Mouse (Mus musculus) G1E (cell line): ENCODE results near the gene B3galnt1. TPM values are rescaled to one million over a fixed set of nuclear protein-coding genes. Genes with fewer than 3 reads are reported as not detected.
"Not testable (repeated sequence)": the region's sequence is repeated elsewhere in the genome, so short reads cannot be mapped to it uniquely, and the experiment has no call there.

Experiments
- ATAC-seq: 2 replicates; pipeline ENCODE4 v1.8.0; 2016; ENCODE audit warnings: mild to moderate bottlenecking; ENCODE audit not compliant: insufficient number of reproducible peaks, poor library complexity, low FRiP score, severe bottlenecking; ENCODE audit errors: extremely low read depth
- DNase-seq: peaks from one replicate; pipeline ENCODE4 v3.0.0; 2012; ENCODE audit warnings: low spot score
- H3K27me3 ChIP-seq: 2 replicates; pipeline ENCODE4 v1.6.1; 2012; ENCODE audit warnings: mild to moderate bottlenecking, low read length, inconsistent platforms; ENCODE audit not compliant: insufficient read depth
- H3K36me3 ChIP-seq: replicated peaks from 2 replicates; pipeline ENCODE3; 2012; ENCODE audit warnings: mild to moderate bottlenecking, inconsistent platforms
- H3K4me1 ChIP-seq: 2 replicates; pipeline ENCODE4 v1.6.1; 2012; ENCODE audit warnings: low read depth, low read length, inconsistent platforms, mixed read lengths; ENCODE audit not compliant: insufficient read depth
- H3K4me3 ChIP-seq: 2 replicates; pipeline ENCODE4 v1.5.1; 2012; ENCODE audit warnings: low read depth, mild to moderate bottlenecking, inconsistent platforms, low read length, moderate library complexity, mixed read lengths
- H3K9me3 ChIP-seq: replicated peaks from 2 replicates; pipeline ENCODE4 v1.6.1; 2012; ENCODE audit warnings: inconsistent platforms
- CTCF ChIP-seq: IDR thresholded peaks from 2 replicates; pipeline ENCODE4 v1.5.1; 2012; ENCODE audit warnings: low read depth, low read length, inconsistent platforms, mixed read lengths
- GATA1 ChIP-seq: IDR thresholded peaks from 2 replicates; pipeline ENCODE4 v1.6.1; 2012; ENCODE audit warnings: borderline replicate concordance, low read length, inconsistent platforms, mixed read lengths
- GATA2 ChIP-seq: IDR thresholded peaks from 2 replicates; pipeline ENCODE4 v1.6.1; 2012; ENCODE audit warnings: low read depth, low read length, inconsistent platforms, borderline replicate concordance
- POLR2AphosphoS5 ChIP-seq: IDR thresholded peaks from 2 replicates; pipeline ENCODE4 v1.6.1; 2012; ENCODE audit warnings: low read depth, low read length, inconsistent platforms; ENCODE audit not compliant: insufficient replicate concordance
- TAL1 ChIP-seq: conservative IDR thresholded peaks from 2 replicates; pipeline ENCODE4 v1.6.1; 2012; ENCODE audit warnings: low read depth, low read length, inconsistent platforms, mixed read lengths
- polyA plus RNA-seq: library from polyadenylated mRNA; stranded (reverse); fragments of >175 nt; gene quantifications from 2 replicates; pipeline ENCODE4 v1.2.3, GENCODE M21; 2012
- total RNA-seq, 2 experiments: library from RNA; stranded (forward) in 1 of 2; stranded (reverse) in 1 of 2; fragments of 200-1000 nt in 1 of 2; fragments of >200 nt in 1 of 2; fragmentation: Nextera tagmentation in 1 of 2; gene quantifications; 2 replicates each; pipeline ENCODE4 v1.2.3; 2014 to 2017

The B3galnt1 gene
- total and polyA plus RNA-seq, 3 experiments, result not detected

DNA sequence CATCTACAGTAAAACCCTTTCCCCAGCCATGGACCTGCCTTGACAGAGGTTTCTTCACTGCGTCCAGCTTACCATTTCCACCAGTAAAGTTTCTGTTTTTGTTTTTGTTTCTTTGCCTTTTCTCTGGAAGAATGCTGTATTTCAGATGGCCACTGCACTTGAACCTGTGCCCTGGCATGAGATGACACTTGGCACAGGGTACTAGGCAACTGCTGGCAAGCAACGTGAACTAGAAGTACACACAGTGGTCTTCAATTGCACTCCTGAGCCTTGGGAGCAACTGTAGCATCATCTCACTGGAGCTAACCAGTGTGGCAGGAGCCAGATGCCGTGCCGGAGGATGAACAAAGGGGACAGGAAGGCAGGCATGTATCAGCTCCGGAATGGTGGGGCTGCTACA, 26.2 kb downstream of the B3galnt1 start:
- Histone ChIP-seq H3K9me3 (no peaks in the 10 kb centered on the region), H3K4me1 (no peaks in the 10 kb centered on the region), H3K4me3 (no peak overlapping the region), H3K36me3 (no peaks in the 10 kb centered on the region), H3K27me3 (no peaks in the 10 kb centered on the region)
- ATAC-seq, result no peak
- TF ChIP-seq POLR2AphosphoS5 (no peak), GATA2 (no peak), TAL1 (no peak), GATA1 (no peak), CTCF (no peak)
- no peak for DNase-seq

DNA sequence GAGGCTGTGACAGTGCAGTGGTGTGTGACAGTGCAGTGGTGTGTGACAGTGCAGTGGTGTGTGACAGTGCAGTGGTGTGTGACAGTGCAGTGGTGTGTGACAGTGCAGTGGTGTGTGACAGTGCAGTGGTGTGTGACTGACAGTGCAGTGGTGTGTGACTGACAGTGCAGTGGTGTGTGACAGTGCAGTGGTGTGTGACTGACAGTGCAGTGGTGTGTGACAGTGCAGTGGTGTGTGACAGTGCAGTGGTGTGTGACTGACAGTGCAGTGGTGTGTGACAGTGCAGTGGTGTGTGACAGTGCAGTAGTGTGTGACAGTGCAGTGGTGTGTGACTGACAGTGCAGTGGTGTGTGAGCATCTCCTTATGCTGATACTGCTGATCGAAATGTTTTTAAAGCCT, 33.2 kb downstream of the B3galnt1 start:
- not testable (repeated sequence) for H3K4me3 ChIP-seq, H3K9me3 ChIP-seq, H3K27me3 ChIP-seq, DNase-seq, H3K4me1 ChIP-seq, H3K36me3 ChIP-seq, ATAC-seq

DNA sequence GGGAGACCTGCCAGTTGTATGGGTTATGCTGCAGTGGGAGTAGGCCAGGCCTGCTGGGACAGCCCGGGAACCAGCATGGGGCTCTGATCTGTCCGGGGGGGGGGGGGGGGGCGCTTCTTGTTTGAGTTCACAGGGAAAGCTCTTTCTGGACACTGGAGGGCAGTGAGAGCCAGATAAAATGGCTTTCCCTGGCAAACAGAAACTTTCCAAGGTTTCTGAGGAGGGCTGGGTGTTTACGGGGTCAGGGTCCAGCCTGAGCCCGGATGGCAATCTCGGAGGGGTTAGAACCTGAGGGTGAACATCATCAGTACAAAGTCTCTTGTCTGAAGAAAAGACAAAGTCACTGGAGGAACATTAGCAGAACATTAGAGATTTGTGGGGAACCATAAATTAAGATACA, 35.4 kb downstream of the B3galnt1 start:
- H3K27me3 ChIP-seq, result no peaks in the 10 kb centered on the region
- H3K9me3 ChIP-seq, result no peaks in the 10 kb centered on the region
- no peak overlapping the region for H3K4me3 ChIP-seq
- TF ChIP-seq TAL1 (no peak), GATA2 (no peak), CTCF (no peak), POLR2AphosphoS5 (no peak), GATA1 (no peak)
- no peaks in the 10 kb centered on the region for H3K4me1 ChIP-seq
- no peaks in the 10 kb centered on the region for H3K36me3 ChIP-seq
- DNase-seq, result no peak
- no peak for ATAC-seq

DNA sequence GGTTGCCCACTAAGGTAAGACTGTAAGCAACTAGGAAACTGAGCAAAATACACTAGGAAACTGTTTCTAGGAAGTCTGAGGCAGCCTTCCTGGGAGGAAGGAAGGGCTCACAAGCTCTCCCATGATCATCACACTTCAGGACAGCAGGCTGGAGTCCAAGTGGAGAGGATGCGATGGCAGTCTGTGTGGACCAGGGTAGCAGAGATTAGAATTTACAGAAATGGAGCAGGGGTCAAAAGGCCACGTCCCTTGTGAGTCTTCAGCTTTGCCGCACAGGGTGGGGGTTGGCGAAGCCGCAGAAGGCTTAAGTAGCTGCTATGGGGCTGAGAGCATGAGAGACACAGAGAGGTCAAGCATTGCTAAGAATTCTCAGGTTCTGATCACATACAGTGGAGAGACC, 37.1 kb downstream of the B3galnt1 start:
- TF ChIP-seq GATA1, result no peak
- TF ChIP-seq GATA2, result no peak
- TF ChIP-seq TAL1, result no peak
- no peak for TF ChIP-seq CTCF
- TF ChIP-seq POLR2AphosphoS5, result no peak
- Histone ChIP-seq H3K4me3 (no peak overlapping the region), H3K9me3 (no peaks in the 10 kb centered on the region), H3K36me3 (no peaks in the 10 kb centered on the region), H3K27me3 (no peaks in the 10 kb centered on the region), H3K4me1 (no peaks in the 10 kb centered on the region)
- ATAC-seq, result no peak
- no peak for DNase-seq

DNA sequence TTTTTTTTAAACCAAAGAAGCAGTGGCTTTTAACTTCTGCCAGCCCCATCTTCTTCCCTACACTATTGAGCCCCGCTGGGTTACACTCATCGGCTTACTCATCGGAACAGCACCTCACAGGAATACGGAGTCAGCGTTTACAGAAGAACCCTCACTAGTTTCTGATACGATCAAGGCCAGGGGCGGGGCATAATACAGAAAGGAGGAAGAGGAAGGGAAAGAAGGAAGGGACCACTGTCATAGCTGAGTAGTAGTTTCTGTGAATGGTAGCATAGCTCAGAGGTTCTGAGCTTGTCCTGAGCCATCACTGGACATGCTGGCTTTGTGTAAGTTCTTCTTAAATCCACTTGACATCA, 38.8 kb downstream of the B3galnt1 start:
- Histone ChIP-seq H3K36me3 (peaks cover 5% of the 10 kb centered on the region), H3K4me1 (no peaks in the 10 kb centered on the region), H3K27me3 (no peaks in the 10 kb centered on the region), H3K9me3 (no peaks in the 10 kb centered on the region), H3K4me3 (no peak overlapping the region)
- TF ChIP-seq CTCF, result no peak
- no peak for TF ChIP-seq TAL1
- no peak for TF ChIP-seq POLR2AphosphoS5
- TF ChIP-seq GATA2, result no peak
- TF ChIP-seq GATA1, result no peak
- DNase-seq (no peak), ATAC-seq (no peak)

DNA sequence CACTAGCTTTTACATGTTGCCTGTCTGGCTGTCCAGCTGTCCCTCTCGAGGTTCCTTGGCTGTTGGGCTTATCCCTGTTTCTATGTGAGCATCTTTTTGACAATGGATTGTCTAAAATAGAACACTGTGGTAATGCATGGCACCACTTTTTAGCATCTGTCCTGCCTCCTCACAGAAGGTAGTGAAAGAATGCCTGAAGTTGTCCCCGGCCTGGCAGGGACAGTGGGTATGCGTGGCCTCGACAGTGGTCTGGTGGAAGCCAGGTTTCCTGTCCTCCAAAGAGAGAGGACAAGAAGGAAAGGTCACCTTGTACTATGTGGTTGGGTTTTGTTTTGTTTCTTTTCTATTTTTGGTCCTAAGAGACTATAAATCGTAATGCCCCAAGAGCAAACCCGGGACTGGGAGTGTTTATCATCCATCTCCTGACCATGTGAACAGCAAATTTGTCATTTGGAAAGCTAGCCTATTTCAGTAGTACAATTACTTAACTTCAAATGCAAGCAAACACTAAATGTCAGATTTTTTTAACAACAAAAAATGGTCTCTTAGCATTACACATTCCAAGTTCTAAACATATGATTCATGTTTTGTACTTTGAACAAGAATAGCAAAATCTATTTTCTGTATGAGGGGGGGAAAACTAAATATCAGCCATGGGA, 39.3 kb downstream of the B3galnt1 start:
- H3K36me3 ChIP-seq, result peaks cover 5% of the 10 kb centered on the region
- DNase-seq (no peak), ATAC-seq (no peak)
- no peaks in the 10 kb centered on the region for H3K27me3 ChIP-seq
- no peak for TF ChIP-seq CTCF
- TF ChIP-seq TAL1, result no peak
- no peak for TF ChIP-seq GATA1
- TF ChIP-seq GATA2, result no peak
- TF ChIP-seq POLR2AphosphoS5, result no peak
- H3K4me1 ChIP-seq, result no peaks in the 10 kb centered on the region
- no peak overlapping the region for H3K4me3 ChIP-seq
- H3K9me3 ChIP-seq, result no peaks in the 10 kb centered on the region

DNA sequence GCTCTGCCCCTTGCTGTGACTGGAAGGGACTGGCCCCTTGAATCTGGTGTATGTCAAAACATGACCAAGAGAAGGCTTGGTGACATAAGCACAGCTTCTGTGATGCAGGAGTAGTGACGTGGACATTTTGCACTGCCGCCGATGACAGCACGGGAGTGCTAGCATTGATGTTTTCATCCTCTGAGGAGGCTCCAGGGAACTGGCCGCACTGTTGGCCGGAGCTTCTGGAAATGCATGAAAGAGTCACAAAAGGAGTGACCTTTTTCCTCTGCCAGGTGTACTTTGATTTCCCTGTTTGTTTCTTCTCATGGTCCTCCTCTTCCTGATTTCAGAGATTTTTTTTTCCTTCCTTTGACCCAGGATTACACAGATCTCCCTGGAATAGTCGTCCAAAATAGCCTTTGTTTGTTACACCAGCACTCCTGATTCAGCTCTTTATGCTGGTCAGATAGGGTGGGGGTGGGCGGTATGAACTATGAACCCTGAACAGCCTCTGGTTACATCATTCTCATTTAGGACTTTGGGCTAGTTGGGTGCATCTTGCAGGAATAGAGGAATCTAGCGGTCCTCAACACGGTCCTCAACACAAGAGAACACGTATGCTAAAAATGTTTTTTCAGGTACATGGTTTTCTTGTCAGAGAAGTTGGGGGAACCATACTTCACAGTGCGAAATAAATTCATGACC, 42.5 kb downstream of the B3galnt1 start:
- TF ChIP-seq CTCF, result no peak
- TF ChIP-seq TAL1, result no peak
- Histone ChIP-seq H3K9me3 (no peaks in the 10 kb centered on the region), H3K4me1 (no peaks in the 10 kb centered on the region), H3K4me3 (no peak overlapping the region), H3K36me3 (peaks cover 25% of the 10 kb centered on the region), H3K27me3 (no peaks in the 10 kb centered on the region)
- no peak for DNase-seq
- no peak for ATAC-seq
